Mouse (Mus musculus) heart, embryonic 16.5 days (tissue): Measurements from ENCODE around the gene Apaf1. TPM values are rescaled to one million over a fixed set of nuclear protein-coding genes. Genes with fewer than 3 reads are reported as not detected.
A peak's percentile ranks its signal among the peaks of the same experiment; 100 is the strongest.

Experiments used
- ATAC-seq: fragments of 200-750 bp; cut with Nextera tagmentation; replicated peaks from 2 replicates; pipeline ENCODE4 v1.8.0; 2017; ENCODE audit warnings: moderate number of reproducible peaks; ENCODE audit not compliant: insufficient read depth, low FRiP score; ENCODE audit errors: extremely low read depth
- H3K27ac ChIP-seq: fragments of 300-500 bp; sonication (generic); 2 replicates; pipeline ENCODE4 v1.5.1; 2014; ENCODE audit warnings: mild to moderate bottlenecking, low read length, control low read depth, moderate library complexity
- H3K27me3 ChIP-seq: fragments of 300-500 bp; sonication (generic); 2 replicates; pipeline ENCODE4 v1.6.1; 2014; ENCODE audit warnings: low read length, mixed read lengths; ENCODE audit not compliant: control insufficient read depth, insufficient read depth
- H3K36me3 ChIP-seq: fragments of 300-500 bp; sonication (generic); 2 replicates; pipeline ENCODE4 v1.6.1; 2014; ENCODE audit not compliant: control insufficient read depth, insufficient read depth
- H3K4me1 ChIP-seq: fragments of 300-500 bp; sonication (generic); 2 replicates; pipeline ENCODE4 v1.6.1; 2014; ENCODE audit warnings: low read length, mixed read lengths; ENCODE audit not compliant: control insufficient read depth, insufficient read depth
- H3K4me2 ChIP-seq: fragments of 300-500 bp; sonication (generic); 2 replicates; pipeline ENCODE4 v1.6.1; 2014; ENCODE audit warnings: low read depth, mild to moderate bottlenecking, control low read depth, low read length
- H3K4me3 ChIP-seq: fragments of 300-500 bp; sonication (generic); 2 replicates; pipeline ENCODE4 v1.5.1; 2014; ENCODE audit warnings: mild to moderate bottlenecking, control low read depth, low read length
- H3K9ac ChIP-seq: fragments of 300-500 bp; sonication (generic); 2 replicates; pipeline ENCODE4 v1.6.1; 2014; ENCODE audit warnings: low read length, control low read depth
- H3K9me3 ChIP-seq: fragments of 300-500 bp; sonication (generic); replicated peaks from 2 replicates; pipeline ENCODE4 v1.6.1; 2016; ENCODE audit warnings: low read length; ENCODE audit not compliant: control insufficient read depth
- WGBS: fragments of 180-500 bp; shearing (Covaris S2); extraction: QIAGEN DNeasy Blood & Tissue Kit; methylation state at CpG from one replicate; pipeline ENCODE4 v1.1.7; 2014; 5-methylcytosine and 5-hydroxymethylcytosine counted together
- polyA plus RNA-seq: library from polyadenylated mRNA; unstranded; fragments of >200 nt; fragmentation: Nextera tagmentation; extraction: Ambion mirVana; gene quantifications from 2 replicates; pipeline ENCODE4 v1.2.1, GENCODE M21; 2015

Apaf1 gene
- polyA plus RNA-seq, 1 experiment from 2014 or later, result 8.5 TPM

DNA sequence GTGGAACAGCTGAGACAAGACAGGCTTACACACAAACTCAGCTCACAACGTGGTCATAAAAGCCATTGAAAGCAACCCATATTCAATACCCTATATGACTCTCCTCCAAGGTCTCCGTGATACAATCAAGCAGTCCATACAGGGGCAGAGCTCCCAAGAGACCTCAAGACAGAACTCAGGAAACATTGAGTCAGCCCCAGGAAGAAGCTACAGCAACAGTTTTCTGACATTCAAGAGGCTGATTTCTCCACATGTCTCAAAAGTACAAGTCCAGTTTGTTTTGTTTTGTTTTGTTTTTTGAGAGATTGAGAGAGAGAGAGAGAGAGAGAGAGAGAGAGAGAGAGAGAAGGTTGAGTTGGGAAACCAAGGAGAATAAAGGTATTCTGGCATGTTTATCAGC lies 108.5 kb downstream of the Apaf1 start:
- H3K36me3 ChIP-seq, result no peaks in the 10 kb centered on the region
- no peak overlapping the region for H3K4me2 ChIP-seq
- peaks cover 7% of the 10 kb centered on the region; the same call in 1 of the 2 replicates for H3K4me1 ChIP-seq
- H3K9me3 ChIP-seq, result no peaks in the 10 kb centered on the region
- peaks cover 7% of the 10 kb centered on the region for H3K27me3 ChIP-seq
- ATAC-seq, result no peak
- H3K27ac ChIP-seq, result no peak overlapping the region
- no peak overlapping the region for H3K4me3 ChIP-seq
- WGBS, result 54% methylated on average over 2 of the region's 2 CpGs
- no peak overlapping the region for H3K9ac ChIP-seq

- peaks cover 7% of the 10 kb centered on the region; the same call in 1 of the 2 replicates for H3K4me1 ChIP-seq
- H3K9me3 ChIP-seq, result no peaks in the 10 kb centered on the region
- no peak overlapping the region for H3K4me2 ChIP-seq
- 49% methylated on average over 4 of the region's 4 CpGs for WGBS
- no peaks in the 10 kb centered on the region for H3K36me3 ChIP-seq
- ATAC-seq, result no peak
- peaks cover 40% of the 10 kb centered on the region for H3K27me3 ChIP-seq
- H3K9ac ChIP-seq, result no peak overlapping the region
- no peak overlapping the region for H3K27ac ChIP-seq
- no peak overlapping the region for H3K4me3 ChIP-seq
Measured at GRCm38 (mm10) chr10:90970560-90970959, 112.0 kb downstream of the Apaf1 start.

DNA sequence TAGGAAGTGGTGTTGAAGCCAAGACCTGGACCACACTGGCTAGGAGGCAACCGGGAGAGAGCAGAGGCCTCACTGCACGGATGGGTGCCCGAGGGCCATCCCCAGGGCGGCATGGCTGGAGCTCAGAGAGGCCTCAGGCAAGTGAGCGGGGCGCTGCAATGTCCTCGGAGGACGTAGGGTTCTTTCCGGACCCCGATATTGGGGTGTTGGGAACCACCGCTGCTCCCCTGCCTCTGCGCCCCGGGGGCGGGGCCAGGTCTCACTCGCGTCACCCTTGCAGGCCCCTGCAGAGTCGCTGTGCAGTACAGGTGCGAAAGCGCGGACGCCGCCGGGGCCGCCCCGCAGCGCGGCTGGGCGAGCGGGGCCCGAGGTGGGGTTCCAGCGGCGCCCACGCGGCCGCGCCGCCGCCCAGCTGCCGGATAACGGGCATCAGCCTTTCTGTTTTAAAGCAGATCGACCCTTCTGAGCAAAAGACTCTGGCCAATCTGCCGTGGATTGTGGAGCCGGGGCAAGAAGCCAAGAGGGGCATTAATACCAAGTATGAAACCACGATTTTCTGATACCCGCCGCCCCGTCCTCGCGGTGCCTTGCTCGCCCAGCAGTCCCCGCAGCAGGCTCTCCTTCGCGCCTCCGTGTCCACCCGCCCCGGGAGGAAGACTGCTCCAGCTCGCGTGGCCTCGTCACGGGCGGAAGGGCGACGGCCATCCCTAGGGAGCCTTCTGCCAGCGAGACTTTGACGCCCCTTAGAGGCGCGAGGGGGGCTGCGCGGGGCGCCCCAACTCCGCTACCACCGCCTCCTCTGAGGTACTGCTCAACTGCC lies 113.0 kb downstream of the Apaf1 start:
- H3K4me3 ChIP-seq, result peak overlapping the region; percentile 58
- peak overlapping the region; percentile 6 for H3K9ac ChIP-seq
- H3K9me3 ChIP-seq, result no peaks in the 10 kb centered on the region
- H3K4me1 ChIP-seq, result peaks cover 7% of the 10 kb centered on the region; the same call in 1 of the 2 replicates
- no peak overlapping the region for H3K27ac ChIP-seq
- no peaks in the 10 kb centered on the region for H3K36me3 ChIP-seq
- H3K4me2 ChIP-seq, result peak overlapping the region; percentile 96
- ATAC-seq, result 0 out of 2 replicates have a peak, but pooled peaks have one; percentile 43
- 4% methylated on average over 72 of the region's 72 CpGs for WGBS
- H3K27me3 ChIP-seq, result peaks cover 47% of the 10 kb centered on the region

DNA sequence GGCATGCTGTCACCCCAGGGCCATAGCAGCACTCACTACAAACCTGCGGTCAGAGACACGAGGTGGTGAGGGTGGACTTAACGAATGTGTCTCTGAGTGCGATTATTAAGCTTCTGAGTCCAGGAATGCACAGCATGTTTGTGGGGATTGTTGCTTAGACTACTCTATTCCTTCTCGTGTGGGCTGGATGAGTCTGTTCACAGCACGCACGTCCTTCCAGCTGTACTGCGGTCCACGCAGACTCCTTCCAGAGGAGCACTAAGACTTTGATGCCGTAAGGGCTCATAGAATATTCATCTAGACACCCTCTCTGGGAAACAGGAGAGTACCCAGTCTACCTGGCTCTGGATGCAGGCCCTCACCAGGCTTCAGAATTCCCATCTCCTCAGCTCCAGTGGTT lies 114.3 kb downstream of the Apaf1 start:
- peaks cover 7% of the 10 kb centered on the region; the same call in 1 of the 2 replicates for H3K4me1 ChIP-seq
- ATAC-seq, result no peak
- no peak overlapping the region for H3K27ac ChIP-seq
- no peaks in the 10 kb centered on the region for H3K9me3 ChIP-seq
- H3K27me3 ChIP-seq, result peaks cover 45% of the 10 kb centered on the region
- WGBS, result 92% methylated on average over 10 of the region's 10 CpGs
- no peaks in the 10 kb centered on the region for H3K36me3 ChIP-seq
- H3K9ac ChIP-seq, result no peak overlapping the region
- no peak overlapping the region for H3K4me3 ChIP-seq
- H3K4me2 ChIP-seq, result no peak overlapping the region

GRCm38 (mm10) chr10:90966821-90967220 lies 115.7 kb downstream of the Apaf1 start:
- Histone ChIP-seq H3K9me3 (no peaks in the 10 kb centered on the region), H3K9ac (no peak overlapping the region), H3K36me3 (no peaks in the 10 kb centered on the region), H3K4me2 (no peak overlapping the region), H3K27ac (no peak overlapping the region), H3K4me1 (peaks cover 7% of the 10 kb centered on the region; the same call in 1 of the 2 replicates), H3K27me3 (peaks cover 45% of the 10 kb centered on the region), H3K4me3 (no peak overlapping the region)
- no peak for ATAC-seq
- WGBS, result 16% methylated on average over 9 of the region's 9 CpGs

DNA sequence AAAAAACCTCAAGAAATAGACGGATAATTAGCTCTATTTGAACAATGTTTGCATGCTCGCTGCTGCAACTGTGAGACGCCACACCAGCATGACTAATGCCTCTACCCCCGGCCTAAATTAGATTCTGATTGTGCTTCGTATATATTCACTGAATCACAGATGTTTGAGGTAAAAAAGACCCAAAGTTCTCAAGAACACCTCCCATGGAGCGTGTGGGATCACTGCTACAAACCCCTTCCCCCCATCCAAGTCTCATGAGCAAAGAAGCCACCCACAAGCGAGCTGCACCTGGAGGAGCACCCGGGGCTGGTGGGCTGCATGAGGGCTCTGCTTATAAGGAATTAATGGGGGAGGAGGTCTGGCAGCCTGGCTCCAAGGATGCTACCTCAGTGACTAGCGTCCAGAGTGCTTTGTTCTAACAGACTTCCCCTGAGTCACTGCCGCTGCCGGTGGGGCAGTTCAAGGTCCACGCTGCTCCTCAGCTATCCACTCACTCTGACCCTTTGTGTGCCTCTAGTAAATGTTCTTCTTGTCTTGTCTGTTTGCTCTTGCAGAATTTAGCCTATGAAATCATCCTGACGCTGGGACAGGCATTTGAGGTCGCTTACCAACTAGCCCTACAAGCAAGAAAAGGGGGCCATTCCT lies 116.8 kb downstream of the Apaf1 start:
- no peaks in the 10 kb centered on the region for H3K36me3 ChIP-seq
- H3K4me2 ChIP-seq, result no peak overlapping the region
- no peak for ATAC-seq
- no peak overlapping the region for H3K4me3 ChIP-seq
- no peaks in the 10 kb centered on the region for H3K9me3 ChIP-seq
- peaks cover 7% of the 10 kb centered on the region; the same call in 1 of the 2 replicates for H3K4me1 ChIP-seq
- peaks cover 45% of the 10 kb centered on the region for H3K27me3 ChIP-seq
- no peak overlapping the region for H3K27ac ChIP-seq
- WGBS, result 57% methylated on average over 14 of the region's 14 CpGs
- no peak overlapping the region for H3K9ac ChIP-seq

- no peak for ATAC-seq
- H3K27me3 ChIP-seq, result peaks cover 43% of the 10 kb centered on the region
- H3K27ac ChIP-seq, result no peak overlapping the region
- no peak overlapping the region for H3K4me2 ChIP-seq
- no peaks in the 10 kb centered on the region for H3K9me3 ChIP-seq
- no peak overlapping the region for H3K4me3 ChIP-seq
- 20% methylated on average over 9 of the region's 9 CpGs for WGBS
- no peaks in the 10 kb centered on the region for H3K36me3 ChIP-seq
- 0 out of 2 replicates have a peak, but pooled peaks cover under 1% of the 10 kb centered on the region for H3K4me1 ChIP-seq
- H3K9ac ChIP-seq, result no peak overlapping the region
Measured at GRCm38 (mm10) chr10:90964511-90964910, 118.1 kb downstream of the Apaf1 start.

GRCm38 (mm10) chr10:90960374-90960773 lies 122.2 kb downstream of the Apaf1 start:
- WGBS, result 67% methylated on average over 7 of the region's 7 CpGs
- ATAC-seq, result no peak

DNA sequence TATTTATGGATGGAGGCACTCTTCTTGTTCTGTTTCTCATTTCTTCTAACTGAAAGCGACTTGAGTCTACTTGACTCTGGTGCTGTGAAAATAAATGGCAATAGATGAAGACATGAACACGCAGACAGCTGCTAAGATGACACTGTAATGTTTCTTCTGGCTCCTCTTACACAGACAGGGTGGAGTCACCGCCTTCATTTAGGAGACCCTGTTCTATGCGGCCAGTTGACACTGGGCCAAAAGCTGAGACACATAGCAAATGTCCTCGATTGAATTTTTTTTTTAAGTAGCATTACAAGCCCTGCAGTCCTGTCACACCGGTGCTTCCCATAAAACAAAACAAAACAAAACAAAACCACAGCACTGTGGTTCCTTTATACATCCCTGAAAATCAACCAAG lies 128.7 kb downstream of the Apaf1 start:
- H3K9ac ChIP-seq, result no peak overlapping the region
- no peak overlapping the region for H3K4me3 ChIP-seq
- no peak overlapping the region for H3K27ac ChIP-seq
- H3K4me2 ChIP-seq, result no peak overlapping the region
- H3K4me1 ChIP-seq, result no peaks in the 10 kb centered on the region
- no peak for ATAC-seq
- WGBS, result 64% methylated on average over 6 of the region's 6 CpGs
- no peaks in the 10 kb centered on the region for H3K9me3 ChIP-seq
- no peaks in the 10 kb centered on the region for H3K36me3 ChIP-seq
- H3K27me3 ChIP-seq, result no peaks in the 10 kb centered on the region

More at GRCm38 (mm10) chr10:90960374-90960773, 122.2 kb downstream of the Apaf1 start:
- Histone ChIP-seq H3K4me3 (no peak overlapping the region), H3K27ac (no peak overlapping the region), H3K4me2 (no peak overlapping the region), H3K9me3 (no peaks in the 10 kb centered on the region), H3K9ac (no peak overlapping the region), H3K36me3 (no peaks in the 10 kb centered on the region), H3K4me1 (no peaks in the 10 kb centered on the region), H3K27me3 (peaks cover 5% of the 10 kb centered on the region)
